Mouse (Mus musculus) stomach, embryonic 16.5 days (tissue): ENCODE data around the gene Ptpn4. TPM values are rescaled to one million over a fixed set of nuclear protein-coding genes. Genes with fewer than 3 reads are reported as not detected.

Source experiments
- ATAC-seq: fragments of 200-750 bp; cut with Nextera tagmentation; 2 replicates; pipeline ENCODE4 v1.8.0; 2017; ENCODE audit warnings: moderate number of reproducible peaks, moderate TSS enrichment; ENCODE audit not compliant: insufficient read depth, low FRiP score
- H3K27ac ChIP-seq: fragments of 300-500 bp; sonication (generic); 2 replicates; pipeline ENCODE4 v1.5.1; 2014; ENCODE audit warnings: low read length
- H3K27me3 ChIP-seq: fragments of 300-500 bp; sonication (generic); 2 replicates; pipeline ENCODE4 v1.6.1; 2014; ENCODE audit warnings: low read length, control low read depth, mixed read lengths; ENCODE audit not compliant: control insufficient read depth, insufficient read depth
- H3K36me3 ChIP-seq: fragments of 300-500 bp; sonication (generic); 2 replicates; pipeline ENCODE4 v1.6.1; 2014; ENCODE audit warnings: low read length; ENCODE audit not compliant: control insufficient read depth, insufficient read depth
- H3K4me1 ChIP-seq: fragments of 300-500 bp; sonication (generic); 2 replicates; pipeline ENCODE4 v1.6.1; 2014; ENCODE audit warnings: low read length, control low read depth, mixed read lengths; ENCODE audit not compliant: control insufficient read depth, insufficient read depth
- H3K4me2 ChIP-seq: fragments of 300-500 bp; sonication (generic); 2 replicates; pipeline ENCODE4 v1.6.1; 2014; ENCODE audit warnings: low read depth, low read length, mixed read lengths
- H3K4me3 ChIP-seq: fragments of 300-500 bp; sonication (generic); replicated peaks from 2 replicates; pipeline ENCODE4 v1.5.1; 2014; ENCODE audit warnings: mild to moderate bottlenecking, low read length
- H3K9ac ChIP-seq: fragments of 300-500 bp; sonication (generic); 2 replicates; pipeline ENCODE4 v1.6.1; 2014; ENCODE audit warnings: low read length
- H3K9me3 ChIP-seq: fragments of 300-500 bp; sonication (generic); replicated peaks from 2 replicates; pipeline ENCODE4 v1.6.1; 2016; ENCODE audit warnings: low read length, control low read depth; ENCODE audit not compliant: control insufficient read depth
- WGBS: fragments of 180-500 bp; shearing (Covaris S2); extraction: QIAGEN DNeasy Blood & Tissue Kit; methylation state at CpG from one replicate; pipeline ENCODE4 v1.1.7; 2014; 5-methylcytosine and 5-hydroxymethylcytosine counted together
- polyA plus RNA-seq: library from polyadenylated mRNA; unstranded; fragments of >200 nt; fragmentation: Nextera tagmentation; extraction: Ambion mirVana; gene quantifications from 2 replicates; pipeline ENCODE4 v1.2.1, GENCODE M21; 2015

The Ptpn4 gene
- 2.7 and 3.8 TPM in 2 replicates for polyA plus RNA-seq

DNA sequence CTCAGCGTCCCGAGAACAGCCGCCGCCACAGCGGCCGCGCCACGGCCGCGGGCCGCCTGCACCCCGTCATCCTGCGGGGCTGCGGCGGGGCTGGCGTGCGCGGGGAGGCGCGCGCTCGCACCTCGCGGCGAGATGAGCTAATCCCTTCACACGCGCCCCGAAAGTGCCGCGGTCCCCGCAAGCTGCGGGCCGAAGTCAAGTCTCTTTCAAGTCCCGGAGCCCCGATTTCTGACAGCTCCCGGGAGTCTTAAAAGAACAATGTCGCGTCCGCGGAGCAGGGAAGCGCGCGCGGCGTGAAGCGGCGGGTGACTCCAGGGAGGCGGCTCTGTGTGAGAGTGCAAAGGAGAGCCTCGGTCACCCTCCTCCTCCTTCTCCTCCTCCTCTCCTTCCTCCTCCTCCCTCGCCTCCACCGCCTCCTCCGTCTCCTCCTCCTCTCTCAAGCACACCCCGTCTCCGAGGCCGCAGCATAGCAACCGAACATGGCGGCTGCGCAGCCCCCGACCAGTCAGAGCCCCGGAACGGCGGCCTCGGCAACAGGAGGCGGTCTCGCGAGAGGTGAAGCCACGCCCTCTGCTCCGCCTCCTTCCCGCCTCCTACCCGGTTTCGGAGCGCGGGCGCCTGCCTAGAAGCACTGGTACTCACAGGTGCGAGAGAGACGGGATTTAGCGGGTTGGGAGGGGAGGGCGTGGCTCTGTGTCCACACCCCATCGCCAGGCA lies at the start of gene Ptpn4:
Ptpn4 (minus strand) TSS at position 579 of the 717 bp plus-strand sequence.
- H3K4me2 ChIP-seq = peak within 1 kb of the TSS; percentile 75
- WGBS = under 1% methylated on average over 75 of the region's 79 CpGs
- peak within 1 kb of the TSS; percentile 90 for H3K27ac ChIP-seq
- H3K4me3 ChIP-seq = peak within 1 kb of the TSS; percentile 89
- ATAC-seq = peak; percentile 99
- no peaks in the 10 kb centered on the region for H3K27me3 ChIP-seq
- H3K9me3 ChIP-seq = no peaks in the 10 kb centered on the region
- H3K36me3 ChIP-seq = no peaks in the 10 kb centered on the region
- H3K4me1 ChIP-seq = 0 out of 2 replicates have a peak, but pooled peaks cover 8% of the 10 kb centered on the region
- peak within 1 kb of the TSS; percentile 94 for H3K9ac ChIP-seq

GRCm38 (mm10) chr1:119886320-119886719 lies 48.9 kb upstream of the Ptpn4 start:
- Histone ChIP-seq H3K4me3 (no peak overlapping the region), H3K4me2 (no peak overlapping the region), H3K9me3 (no peaks in the 10 kb centered on the region), H3K9ac (no peak overlapping the region), H3K27me3 (no peaks in the 10 kb centered on the region), H3K4me1 (no peaks in the 10 kb centered on the region), H3K27ac (no peak overlapping the region), H3K36me3 (no peaks in the 10 kb centered on the region)
- no peak for ATAC-seq
- WGBS = 44% methylated on average over 7 of the region's 7 CpGs

GRCm38 (mm10) chr1:119884272-119884671 lies 46.9 kb upstream of the Ptpn4 start:
- H3K27ac ChIP-seq = no peak overlapping the region
- H3K36me3 ChIP-seq = no peaks in the 10 kb centered on the region
- H3K4me3 ChIP-seq = no peak overlapping the region
- H3K9me3 ChIP-seq = no peaks in the 10 kb centered on the region
- no peaks in the 10 kb centered on the region for H3K27me3 ChIP-seq
- no peak for ATAC-seq
- H3K4me2 ChIP-seq = no peak overlapping the region
- no peak overlapping the region for H3K9ac ChIP-seq
- H3K4me1 ChIP-seq = no peaks in the 10 kb centered on the region
- WGBS = 77% methylated on average over 3 of the region's 3 CpGs

DNA sequence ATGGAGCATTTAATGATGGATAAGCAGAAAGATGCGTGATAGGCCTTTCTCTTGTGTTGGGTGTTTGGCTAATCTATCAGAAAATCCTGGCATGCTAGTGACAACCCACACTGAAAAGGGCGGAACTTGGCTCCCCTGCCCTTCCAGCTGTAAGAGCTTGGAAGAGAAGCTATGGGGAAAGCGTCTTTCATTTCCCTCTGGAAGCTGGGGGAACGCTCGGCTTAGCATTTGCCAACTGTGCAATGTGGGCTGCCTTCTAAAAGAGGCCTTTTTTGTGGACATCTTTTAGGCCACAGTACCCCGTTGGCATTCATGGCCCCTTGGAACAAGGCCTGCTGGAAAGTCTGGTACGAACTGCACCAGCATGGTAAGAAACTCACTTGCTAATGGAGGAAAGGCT lies 41.5 kb upstream of the Ptpn4 start:
- Histone ChIP-seq H3K4me3 (no peak overlapping the region), H3K36me3 (no peaks in the 10 kb centered on the region), H3K27ac (no peak overlapping the region), H3K9ac (no peak overlapping the region), H3K27me3 (no peaks in the 10 kb centered on the region), H3K4me2 (no peak overlapping the region), H3K9me3 (no peaks in the 10 kb centered on the region), H3K4me1 (no peaks in the 10 kb centered on the region)
- no peak for ATAC-seq
- 72% methylated on average over 7 of the region's 7 CpGs for WGBS

DNA sequence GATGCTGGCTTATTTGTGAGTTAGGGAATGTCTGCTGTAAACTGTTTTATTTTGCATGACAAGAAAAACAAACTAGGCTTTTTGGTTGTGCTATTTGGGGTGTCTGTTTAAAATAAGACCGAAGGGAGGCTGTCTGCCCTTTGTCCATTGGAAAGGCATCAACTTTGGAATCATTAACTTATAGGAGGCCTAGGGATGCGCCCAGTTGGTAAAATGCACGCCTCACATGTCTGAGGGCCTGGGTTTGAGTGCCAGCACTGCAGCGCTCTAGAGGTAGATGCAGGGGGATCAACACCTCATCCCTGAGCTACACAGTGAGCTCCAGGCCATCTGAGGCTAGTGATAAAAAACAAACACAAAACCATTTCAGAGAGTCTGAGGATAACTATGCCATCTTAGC lies 40.1 kb upstream of the Ptpn4 start:
- Histone ChIP-seq H3K9me3 (no peaks in the 10 kb centered on the region), H3K4me2 (no peak overlapping the region), H3K36me3 (no peaks in the 10 kb centered on the region), H3K27ac (no peak overlapping the region), H3K4me3 (no peak overlapping the region), H3K9ac (no peak overlapping the region), H3K4me1 (no peaks in the 10 kb centered on the region), H3K27me3 (no peaks in the 10 kb centered on the region)
- no peak for ATAC-seq
- WGBS = 90% methylated on average over 4 of the region's 4 CpGs

DNA sequence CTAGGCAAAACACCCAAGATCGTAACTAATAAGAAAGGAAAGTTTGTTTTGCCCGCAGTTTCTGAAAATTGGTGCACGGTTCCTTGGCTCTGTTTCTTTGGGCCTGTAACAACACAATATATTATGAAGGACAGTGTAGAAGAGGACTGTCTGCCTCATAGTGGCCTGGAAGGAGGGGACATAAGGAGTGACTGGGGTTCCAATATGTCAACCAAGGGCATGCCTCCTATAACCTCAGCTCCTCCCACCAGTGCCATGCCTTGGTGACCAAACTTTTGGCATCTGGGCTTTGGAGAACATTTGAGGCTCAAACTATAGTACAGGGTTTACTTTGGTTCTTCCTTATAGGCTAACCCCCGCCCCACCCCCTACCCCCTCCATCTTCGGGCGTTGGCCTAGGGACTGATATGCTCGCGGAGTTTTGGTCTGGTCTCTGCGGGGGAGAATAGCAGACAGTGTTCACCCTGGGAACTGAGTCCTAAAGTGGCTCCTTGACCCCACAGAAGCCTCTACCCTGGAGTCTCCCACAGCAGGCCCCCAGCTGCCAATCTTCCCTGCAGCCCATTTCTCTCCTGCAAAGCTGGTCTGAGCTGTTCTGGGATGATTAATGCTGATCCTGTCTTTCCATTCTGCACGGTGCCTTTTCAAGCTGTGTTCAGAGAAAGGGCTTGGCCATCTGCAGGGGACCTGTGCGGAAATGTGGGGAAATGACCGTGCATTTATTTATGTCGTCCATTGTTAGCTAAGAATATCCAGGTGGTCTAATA lies 31.2 kb upstream of the Ptpn4 start:
- ATAC-seq = peak; percentile 40; the same call in 1 of the 2 replicates
- Histone ChIP-seq H3K36me3 (no peaks in the 10 kb centered on the region), H3K27ac (0 out of 2 replicates have a peak overlapping the region, but pooled peaks have one; percentile 55), H3K27me3 (no peaks in the 10 kb centered on the region), H3K4me3 (no peak overlapping the region), H3K4me1 (peaks cover 6% of the 10 kb centered on the region; the same call in 1 of the 2 replicates), H3K9ac (no peak overlapping the region), H3K4me2 (peak overlapping the region; percentile 9; the same call in 1 of the 2 replicates), H3K9me3 (no peaks in the 10 kb centered on the region)
- 51% methylated on average over 13 of the region's 13 CpGs for WGBS

DNA sequence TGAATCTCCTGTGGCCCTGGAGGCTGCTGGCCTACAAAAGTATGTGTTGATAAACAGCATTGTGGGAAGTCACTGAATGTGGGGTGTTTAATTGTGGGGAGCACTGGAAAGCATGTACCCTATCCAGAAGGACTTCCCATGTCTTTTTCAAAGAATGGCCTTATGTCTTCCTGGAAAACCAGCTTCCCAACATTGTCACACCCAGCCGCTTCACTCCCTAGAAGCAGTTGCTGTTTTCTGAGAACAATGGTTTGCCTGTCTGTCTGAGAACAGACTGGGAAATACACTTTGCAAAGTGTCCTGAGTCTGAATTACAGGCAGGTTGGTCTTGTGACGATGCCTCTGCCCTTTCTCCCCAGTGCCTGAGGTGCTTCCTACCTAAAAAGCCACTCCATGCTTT lies 29.9 kb upstream of the Ptpn4 start:
- peak overlapping the region; percentile 3; the same call in 1 of the 2 replicates for H3K27ac ChIP-seq
- H3K27me3 ChIP-seq = no peaks in the 10 kb centered on the region
- H3K4me1 ChIP-seq = peaks cover 6% of the 10 kb centered on the region; the same call in 1 of the 2 replicates
- no peak overlapping the region for H3K4me3 ChIP-seq
- WGBS = 55% methylated on average over 2 of the region's 2 CpGs
- H3K4me2 ChIP-seq = no peak overlapping the region
- no peaks in the 10 kb centered on the region for H3K36me3 ChIP-seq
- H3K9me3 ChIP-seq = no peaks in the 10 kb centered on the region
- no peak for ATAC-seq
- H3K9ac ChIP-seq = no peak overlapping the region

DNA sequence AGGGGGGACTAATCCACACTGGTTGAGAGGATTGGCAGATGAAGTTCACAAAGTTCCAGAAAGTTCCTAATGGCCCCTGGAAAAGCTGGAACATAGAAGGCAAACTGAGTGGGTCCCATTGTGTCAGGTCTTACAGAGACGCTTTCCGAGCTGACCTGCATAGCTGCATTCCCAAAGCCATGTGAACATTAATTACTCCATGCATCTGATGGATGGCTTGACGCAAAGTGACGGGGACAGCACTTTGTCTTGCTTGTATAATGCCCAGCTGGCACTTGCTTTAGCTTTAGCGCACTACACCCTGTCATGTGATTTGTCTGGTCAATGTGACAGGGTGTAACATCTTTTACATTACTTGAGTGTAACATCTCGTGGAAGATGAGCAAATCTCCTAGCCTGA lies 27.9 kb upstream of the Ptpn4 start:
- H3K27me3 ChIP-seq = no peaks in the 10 kb centered on the region
- no peaks in the 10 kb centered on the region for H3K36me3 ChIP-seq
- H3K4me3 ChIP-seq = no peak overlapping the region
- H3K9me3 ChIP-seq = no peaks in the 10 kb centered on the region
- peaks cover 6% of the 10 kb centered on the region; the same call in 1 of the 2 replicates for H3K4me1 ChIP-seq
- no peak overlapping the region for H3K27ac ChIP-seq
- WGBS = 64% methylated on average over 6 of the region's 6 CpGs
- no peak overlapping the region for H3K9ac ChIP-seq
- H3K4me2 ChIP-seq = no peak overlapping the region
- ATAC-seq = no peak
